Mouse (Mus musculus) megakaryocyte progenitor cell, adult 5-6 weeks (primary cell): ENCODE measurements around the gene Aldh1l2. TPM values are rescaled to one million over a fixed set of nuclear protein-coding genes. Genes with fewer than 3 reads are reported as not detected.
"Not testable (repeated sequence)": the region's sequence is repeated elsewhere in the genome, so short reads cannot be mapped to it uniquely, and the experiment has no call there.

Experiments
- ATAC-seq: replicated peaks from 2 replicates; pipeline ENCODE4 v1.8.0; 2016; ENCODE audit warnings: mild to moderate bottlenecking, moderate TSS enrichment, inconsistent platforms; ENCODE audit not compliant: poor library complexity
- total RNA-seq, 2 experiments: library from RNA; stranded (forward) in 1 of 2; stranded (reverse) in 1 of 2; fragments of 157-497, 149-512 nt in 1 of 2; fragments of 200-1000 nt in 1 of 2; gene quantifications; 2 replicates each; pipeline versions ENCODE4 v1.2.3 to v1.2.4; 2015 to 2017

Aldh1l2 gene
- total RNA-seq (2015) (not detected in 2 replicates), total RNA-seq (2017) (not detected in 2 replicates)

GRCm38 (mm10) chr10:83533910-83534283 is at the start of gene Aldh1l2:
TSS of gene Aldh1l2 (minus strand) at chr10:83534140.
- peak; percentile 84 for ATAC-seq

DNA sequence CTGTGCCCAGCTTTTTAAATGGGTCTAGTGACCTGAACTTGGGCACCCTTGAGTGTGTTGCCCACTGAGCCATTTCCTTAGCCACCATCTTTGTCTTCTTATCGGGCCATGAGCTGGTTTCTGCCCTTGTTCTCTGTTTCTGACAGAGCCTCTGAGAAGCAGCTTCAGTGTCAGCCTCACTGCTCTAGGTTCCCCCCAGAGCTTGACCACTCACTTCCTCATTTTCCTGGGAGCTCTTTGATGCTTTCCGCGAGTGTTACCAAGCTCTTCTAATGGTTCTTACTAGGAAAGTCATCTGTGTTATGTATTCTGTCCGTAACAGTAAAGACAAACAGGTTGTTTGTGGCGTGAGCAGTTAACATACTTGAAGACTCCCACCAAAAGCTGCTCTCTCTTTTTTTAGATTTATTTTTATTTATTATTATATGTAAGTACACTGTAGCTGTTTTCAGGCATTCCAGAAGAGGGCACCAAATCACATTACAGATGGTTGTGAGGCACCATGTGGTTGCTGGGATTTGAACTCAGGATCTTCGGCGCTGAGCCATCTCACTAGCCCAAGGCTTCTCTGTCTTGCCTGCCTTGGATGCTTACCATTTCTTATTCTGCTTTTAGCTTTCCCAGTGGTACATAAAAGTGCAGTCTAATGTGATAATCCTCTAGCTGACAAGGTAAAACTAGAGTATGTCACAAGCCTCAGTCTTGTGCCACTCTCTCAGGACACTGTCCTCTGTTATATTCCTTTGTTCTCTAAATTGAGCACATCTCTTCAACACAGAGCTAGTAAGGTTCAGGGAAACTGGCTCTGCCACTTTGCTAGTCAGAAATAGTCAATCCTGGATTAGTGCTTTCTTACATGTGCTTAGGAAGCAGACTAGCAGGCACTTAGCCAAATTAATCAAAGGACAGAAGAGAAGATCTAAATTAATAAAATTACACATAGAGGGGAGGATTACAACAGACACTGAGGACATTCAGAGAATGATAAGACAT is 31.8 kb upstream of the Aldh1l2 start:
- peak; percentile 73 for ATAC-seq

DNA sequence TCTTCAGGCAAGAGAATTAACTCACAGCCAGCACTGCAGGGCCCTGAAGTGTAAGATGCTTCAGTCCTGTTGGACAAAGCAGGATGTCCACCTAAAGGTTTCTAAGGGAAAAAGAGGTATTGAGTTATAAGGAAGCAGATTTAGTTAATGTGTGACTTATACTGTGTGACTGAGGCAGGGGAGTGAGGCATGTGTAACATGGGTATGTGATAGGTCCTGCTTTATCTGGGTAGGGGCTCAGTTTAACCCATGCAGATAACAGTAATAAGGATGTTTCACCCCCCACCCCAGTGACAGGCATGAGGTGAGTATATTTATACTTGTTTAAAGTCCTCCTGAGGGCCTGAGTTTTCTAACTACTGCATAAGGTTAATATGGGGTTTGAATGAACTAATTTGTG is 29.1 kb upstream of the Aldh1l2 start:
- ATAC-seq = no peak

DNA sequence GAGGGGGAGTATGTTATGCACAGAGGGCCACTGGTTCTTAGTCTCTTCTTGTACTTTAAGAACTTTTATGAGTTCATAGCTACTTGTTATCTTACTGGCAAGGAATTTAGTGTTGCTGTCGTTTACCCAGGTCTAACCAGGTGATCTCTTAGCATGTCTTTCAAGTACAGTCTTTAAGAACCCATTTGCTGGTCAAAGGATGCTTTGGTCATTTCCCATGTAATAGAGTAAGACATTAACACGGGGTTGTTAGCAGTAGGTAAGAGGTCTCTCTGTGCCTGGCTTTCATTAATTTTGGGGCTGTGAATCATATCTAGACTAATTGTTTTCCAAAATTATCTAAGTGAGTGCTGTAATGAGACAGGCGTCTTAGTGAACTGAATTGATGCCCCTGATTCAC is 11.4 kb upstream of the Aldh1l2 start:
- no peak for ATAC-seq

DNA sequence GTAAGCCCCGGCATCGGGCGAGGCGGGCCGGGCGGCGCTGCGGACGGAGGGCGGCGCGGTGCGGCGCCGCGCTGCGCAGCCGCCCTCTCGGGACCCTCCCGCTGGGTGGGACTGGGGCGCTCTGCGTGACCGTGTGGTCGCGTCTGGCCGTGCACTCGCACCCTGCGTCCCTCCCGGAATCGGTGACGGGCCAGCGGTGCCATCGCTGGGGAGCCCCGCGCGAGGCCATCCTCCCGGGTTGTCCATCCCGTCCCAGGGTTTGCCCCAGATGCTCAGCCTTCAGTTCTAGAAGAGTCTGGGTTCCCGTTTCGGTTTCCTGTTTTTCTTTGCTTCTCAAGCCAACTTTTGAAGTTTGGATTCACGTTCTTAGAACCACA is 10.2 kb upstream of the Aldh1l2 start:
- ATAC-seq = peak; percentile 59

DNA sequence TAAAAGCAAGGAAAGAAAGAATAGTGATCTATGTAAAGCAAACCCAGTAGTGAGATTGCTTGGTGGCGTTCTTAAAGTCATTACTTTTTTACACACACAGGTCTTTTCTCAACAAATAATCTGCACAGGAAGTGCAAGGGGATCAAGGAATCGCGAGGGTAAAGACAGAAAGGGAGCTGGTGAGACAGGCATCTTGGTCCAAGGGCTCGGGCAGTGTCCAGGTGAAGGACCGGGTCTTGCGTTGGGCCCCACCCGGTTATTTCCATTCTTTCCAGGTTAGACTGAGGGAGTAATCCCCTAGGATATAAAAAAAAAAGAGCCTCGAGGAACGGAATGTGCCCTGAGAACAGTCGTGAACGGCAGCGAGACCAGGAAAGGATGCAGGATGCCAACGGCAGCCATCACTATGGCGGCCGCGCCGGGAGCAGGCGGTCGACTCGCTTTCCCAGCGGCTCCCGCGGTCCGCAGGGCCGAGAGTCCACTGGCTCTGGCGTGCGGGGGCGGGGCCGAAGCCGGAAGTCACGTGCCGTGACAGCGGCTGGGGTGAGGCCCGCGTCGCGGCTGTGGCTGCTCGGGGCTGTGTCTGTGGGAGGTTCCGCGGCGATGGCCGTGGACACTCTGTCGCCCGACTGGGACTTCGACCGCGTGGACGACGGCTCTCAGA is 9.6 kb upstream of the Aldh1l2 start, which contains the start of gene Washc4:
Gene Washc4, plus strand, starts transcription at position 314 of the 664 bp plus-strand sequence.
- peak; percentile 98 for ATAC-seq

DNA sequence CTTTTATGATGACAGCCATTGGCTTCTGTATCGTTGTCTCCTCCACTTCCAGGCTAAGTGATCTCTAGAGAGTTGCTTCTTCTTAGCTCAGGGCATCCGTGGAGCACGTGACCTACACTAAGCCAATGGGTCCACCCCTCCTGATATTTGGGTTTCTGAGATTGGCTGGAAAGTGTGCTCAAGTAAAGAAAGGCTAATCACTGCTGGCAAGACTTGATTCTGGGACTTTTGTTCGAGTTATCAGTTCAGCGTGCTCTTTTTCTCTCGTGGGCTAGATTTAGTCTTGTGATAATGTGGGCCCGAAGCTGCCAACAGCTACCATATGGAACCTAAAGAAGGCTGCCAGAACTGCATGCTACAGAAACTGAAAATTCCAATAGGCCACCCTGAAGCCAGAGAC is 8.3 kb upstream of the Aldh1l2 start:
- ATAC-seq = no peak

DNA sequence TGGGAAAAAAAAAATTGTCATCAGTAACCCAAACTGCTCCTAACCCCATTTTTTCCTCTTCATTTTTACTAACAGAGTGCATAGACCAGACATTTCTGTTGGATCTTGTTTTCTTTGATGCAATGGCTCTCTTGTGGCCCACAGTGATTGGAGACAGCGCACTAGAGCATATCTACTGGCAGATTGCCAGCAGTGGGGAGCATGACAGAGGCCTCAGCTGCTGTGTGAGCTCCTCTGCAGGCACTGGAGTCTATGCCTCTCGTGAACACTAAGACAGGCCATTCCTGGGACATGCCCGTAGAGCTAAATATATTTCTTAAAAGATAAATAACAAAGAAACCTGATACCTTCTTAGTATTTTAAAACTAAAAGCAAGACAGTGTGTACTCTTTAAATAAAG is 6.2 kb upstream of the Aldh1l2 start:
- no peak for ATAC-seq

GRCm38 (mm10) chr10:83539311-83539980 is 5.5 kb upstream of the Aldh1l2 start:
- no peak for ATAC-seq

DNA sequence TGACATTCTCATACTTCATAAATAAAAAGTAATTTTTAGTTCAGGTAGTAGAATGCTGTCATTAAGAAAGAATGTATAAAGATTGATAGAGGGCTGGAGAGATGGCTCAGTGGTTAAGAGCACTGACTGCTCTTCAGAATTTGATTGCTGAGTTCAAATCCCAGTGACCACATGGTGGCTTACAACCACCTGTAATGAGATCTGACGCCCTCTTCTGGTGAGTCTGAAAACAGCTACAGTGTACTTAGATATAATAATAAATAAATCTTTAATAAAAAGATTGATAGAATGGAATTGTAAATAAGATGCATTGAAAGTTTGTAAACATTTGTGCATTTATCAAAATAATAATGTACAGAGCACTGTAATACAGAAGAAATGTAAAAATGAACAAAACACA is 2.5 kb upstream of the Aldh1l2 start:
- ATAC-seq = no peak

- ATAC-seq = peak; percentile 65
Observed at GRCm38 (mm10) chr10:83533258-83533909, 556 bp downstream of the Aldh1l2 start.

DNA sequence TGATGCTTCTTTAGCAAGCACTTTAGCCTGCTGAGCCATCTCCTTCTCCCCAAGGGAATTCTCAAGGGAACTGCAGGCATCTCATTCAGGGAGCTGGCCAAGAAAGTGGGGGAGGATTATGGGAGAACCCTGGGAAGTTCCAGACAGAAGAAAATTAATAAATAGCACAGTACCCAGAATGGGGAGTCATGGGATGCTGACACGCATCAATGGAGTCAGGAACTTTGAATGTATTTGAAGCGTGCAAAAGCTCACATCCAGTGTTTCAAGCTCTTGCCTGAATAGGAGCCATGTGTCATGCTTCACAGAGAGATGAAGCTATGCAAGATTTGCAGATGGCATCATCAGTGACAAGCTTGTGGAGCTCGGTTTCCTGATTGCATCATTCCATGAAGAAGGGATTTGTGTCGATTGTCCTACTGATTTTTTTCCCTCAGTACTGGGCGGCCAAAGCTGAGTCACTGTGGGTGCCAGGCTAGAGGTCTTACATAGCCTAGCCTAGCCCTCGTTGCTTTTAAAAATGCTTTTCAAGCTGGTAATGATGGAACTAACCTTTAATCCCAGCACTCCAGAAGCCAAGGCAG is 3.5 kb downstream of the Aldh1l2 start:
- ATAC-seq = peak; percentile 53

DNA sequence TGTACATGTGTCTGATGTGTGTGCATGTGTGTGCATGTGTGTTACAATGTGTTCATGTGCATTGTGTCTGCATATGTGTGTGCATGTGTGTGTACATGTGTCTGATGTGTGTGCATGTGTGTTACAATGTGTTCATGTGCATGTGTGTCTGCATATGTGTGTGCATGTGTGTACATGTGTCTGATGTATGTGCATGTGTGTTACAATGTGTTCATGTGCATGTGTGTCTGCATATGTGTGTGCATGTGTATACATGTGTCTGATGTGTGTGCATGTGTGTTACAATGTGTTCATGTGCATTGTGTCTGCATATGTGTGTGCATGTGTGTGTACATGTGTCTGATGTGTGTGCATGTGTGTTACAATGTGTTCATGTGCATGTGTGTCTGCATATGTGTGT is 9.7 kb downstream of the Aldh1l2 start:
- not testable (repeated sequence) for ATAC-seq

DNA sequence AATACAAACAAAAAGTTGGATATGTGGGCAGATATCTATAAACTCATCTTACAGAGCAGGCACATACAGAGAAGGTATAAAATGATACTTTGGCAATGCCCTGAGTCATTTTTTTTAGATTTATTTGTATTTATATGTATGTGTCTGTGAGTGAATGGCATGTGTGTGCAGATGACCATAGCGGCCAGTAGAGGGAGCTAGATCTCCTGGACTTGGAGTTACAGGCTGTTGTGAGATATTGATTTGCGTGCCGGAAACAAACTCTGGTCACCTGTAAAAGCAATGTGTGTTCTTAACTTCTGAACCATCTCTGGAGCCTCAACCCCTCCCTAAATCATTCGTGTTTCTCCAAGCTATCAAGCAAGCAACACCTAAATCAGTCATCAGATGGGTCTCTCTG is 12.9 kb downstream of the Aldh1l2 start:
- peak; percentile 44; the same call in 1 of the 2 replicates for ATAC-seq

- ATAC-seq = no peak
Observed at GRCm38 (mm10) chr10:83513736-83514135, 20.2 kb downstream of the Aldh1l2 start.

- ATAC-seq = 0 out of 2 replicates have a peak, but pooled peaks have one; percentile 7
Observed at GRCm38 (mm10) chr10:83511304-83511703, 22.6 kb downstream of the Aldh1l2 start.

- peak; percentile 67 for ATAC-seq
Observed at GRCm38 (mm10) chr10:83508962-83509660, 24.8 kb downstream of the Aldh1l2 start.

- ATAC-seq = no peak
Observed at GRCm38 (mm10) chr10:83497321-83497720, 36.6 kb downstream of the Aldh1l2 start.

DNA sequence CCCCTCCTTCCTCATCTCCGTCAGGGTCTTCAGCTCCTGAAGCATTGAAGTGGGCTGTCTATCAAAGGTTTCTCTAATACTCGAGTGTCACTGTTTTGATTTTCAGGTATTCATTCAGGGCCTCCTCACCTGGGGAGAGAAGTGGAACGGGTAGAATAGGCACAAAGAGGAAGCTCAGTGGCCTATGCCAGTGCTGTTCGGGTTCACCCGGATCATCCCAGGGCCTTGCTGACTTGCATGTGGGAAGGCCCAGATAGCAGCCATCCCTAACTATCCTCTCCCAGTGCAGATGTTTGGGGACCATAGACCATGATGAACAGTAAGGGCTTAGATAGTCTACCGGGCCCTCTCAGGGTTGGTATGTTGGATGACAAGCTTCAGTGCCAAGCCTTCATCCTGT is 43.4 kb downstream of the Aldh1l2 start:
- no peak for ATAC-seq

DNA sequence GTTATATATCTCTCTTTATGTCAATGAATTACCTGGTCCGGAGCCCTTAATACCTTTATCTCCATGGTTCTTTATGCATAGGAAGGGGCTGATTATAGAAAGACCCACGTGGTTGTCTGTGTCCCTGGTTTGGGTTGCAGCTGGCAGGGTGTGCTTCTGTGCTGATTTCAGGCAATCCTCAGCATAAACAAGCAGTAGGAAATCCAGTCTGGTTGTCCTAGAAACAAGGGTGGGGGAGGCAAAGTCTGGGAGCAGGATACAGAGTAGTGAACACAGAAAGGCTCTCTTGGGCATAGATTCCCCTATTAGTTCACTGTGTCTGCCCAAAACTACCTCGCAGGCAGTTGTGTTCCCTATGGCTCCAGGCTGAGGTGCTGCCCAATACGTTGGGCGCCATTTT is 56.7 kb downstream of the Aldh1l2 start:
- no peak for ATAC-seq
